7 mouse cellular contexts compared by ENCODE assay signal in genomic region chr3:129901271-129901809, GRCm38 (mm10). TPM values are rescaled to one million over a fixed set of nuclear protein-coding genes. Genes with fewer than 3 reads are reported as not detected.
DNase-seq lines count a peak whose midpoint lies in the region; ATAC-seq and TF ChIP-seq lines count a peak whose summit lies in the region.

TSS of gene Casp6 (plus strand) at chr3:129901425.

- peak within 1 kb of the TSS; percentile 79 for H3K4me2 ChIP-seq in embryonic facial prominence, embryonic 12.5 days (replicated peaks)
- H3K4me2 ChIP-seq in midbrain, embryonic 11.5 days: peak within 1 kb of the TSS; percentile 58

- no peaks in the 10 kb centered on the region; the same call in 1 of the 2 replicates for H3K36me3 ChIP-seq in embryonic facial prominence, embryonic 12.5 days
- peaks cover 14% of the 10 kb centered on the region for H3K36me3 ChIP-seq in limb, embryonic 10.5 days
- H3K36me3 ChIP-seq in midbrain, embryonic 11.5 days (ENCODE audit: control insufficient read depth, insufficient read depth, low read length): no peaks in the 10 kb centered on the region
- H3K36me3 ChIP-seq in small intestine, adult 2 months (ENCODE audit: control insufficient read depth, insufficient read depth, low read length): peaks cover 7% of the 10 kb centered on the region

- WGBS in embryonic facial prominence, embryonic 12.5 days: 0% methylated on average over 34 of the region's 34 CpGs
- under 1% methylated on average over 34 of the region's 34 CpGs for WGBS in limb, embryonic 10.5 days
- 0% methylated on average over 34 of the region's 34 CpGs for WGBS in midbrain, embryonic 11.5 days
- WGBS in small intestine, adult 2 months: under 1% methylated on average over 34 of the region's 34 CpGs

- H3K27ac ChIP-seq in embryonic facial prominence, embryonic 12.5 days: peak within 1 kb of the TSS; percentile 62
- H3K27ac ChIP-seq in limb, embryonic 10.5 days: peak within 1 kb of the TSS; percentile 94
- H3K27ac ChIP-seq in midbrain, embryonic 11.5 days (ENCODE audit: low read depth, low read length): no peak within 1 kb of the TSS
- H3K27ac ChIP-seq in small intestine, adult 2 months (ENCODE audit: insufficient read depth, low read depth, low read length): peak within 1 kb of the TSS; percentile 61

- peaks cover 15% of the 10 kb centered on the region for H3K4me1 ChIP-seq in embryonic facial prominence, embryonic 12.5 days
- peaks cover 25% of the 10 kb centered on the region for H3K4me1 ChIP-seq in limb, embryonic 10.5 days
- peaks cover 3% of the 10 kb centered on the region; the same call in 1 of the 2 replicates for H3K4me1 ChIP-seq in midbrain, embryonic 11.5 days (ENCODE audit: control insufficient read depth, insufficient read depth, low read length)
- H3K4me1 ChIP-seq in small intestine, adult 2 months (ENCODE audit: control insufficient read depth, insufficient read depth, insufficient read length, low read length): peaks cover 22% of the 10 kb centered on the region

- TF ChIP-seq CTCF in small intestine, adult 2 months (IDR thresholded peaks at IDR 0.05; ENCODE audit: extremely low read depth, insufficient read length, insufficient replicate concordance, low read depth, low read length): no peak

- no peaks in the 10 kb centered on the region for H3K9me3 ChIP-seq in embryonic facial prominence, embryonic 12.5 days
- H3K9me3 ChIP-seq in limb, embryonic 10.5 days (replicated peaks): no peaks in the 10 kb centered on the region
- H3K9me3 ChIP-seq in midbrain, embryonic 11.5 days (ENCODE audit: control insufficient read depth, low read length): no peaks in the 10 kb centered on the region

- H3K27me3 ChIP-seq in embryonic facial prominence, embryonic 12.5 days: no peaks in the 10 kb centered on the region
- no peaks in the 10 kb centered on the region for H3K27me3 ChIP-seq in limb, embryonic 10.5 days (ENCODE audit: low read depth, poor library complexity, severe bottlenecking)
- no peaks in the 10 kb centered on the region for H3K27me3 ChIP-seq in midbrain, embryonic 11.5 days (ENCODE audit: control insufficient read depth, insufficient read depth, low read length)
- H3K27me3 ChIP-seq in small intestine, adult 2 months (ENCODE audit: control insufficient read depth, insufficient read depth, low read length): no peaks in the 10 kb centered on the region

- TF ChIP-seq POLR2A in small intestine, adult 2 months (IDR thresholded peaks at IDR 0.05; ENCODE audit: low read depth, low read length): peak; percentile 82

- peak within 1 kb of the TSS; percentile 61 for H3K4me3 ChIP-seq in embryonic facial prominence, embryonic 12.5 days
- H3K4me3 ChIP-seq in limb, embryonic 10.5 days: peak within 1 kb of the TSS; percentile 82
- H3K4me3 ChIP-seq in midbrain, embryonic 11.5 days (ENCODE audit: low read depth, low read length): peak within 1 kb of the TSS; percentile 51
- peak within 1 kb of the TSS; percentile 98 for H3K4me3 ChIP-seq in small intestine, adult 2 months (ENCODE audit: low read depth, low read length)

- ATAC-seq in embryonic facial prominence, embryonic 12.5 days (ENCODE audit: insufficient number of reproducible peaks, insufficient read depth, low FRiP score, low TSS enrichment): peak; percentile 92
- peak; percentile 97 for ATAC-seq in midbrain, embryonic 11.5 days (ENCODE audit: low FRiP score)

- DNase-seq in adrenal gland, postnatal 25 days: peak; percentile 91
- DNase-seq in heart, adult 18-20 months: peak; percentile 88 to 89
- peak; percentile 83 for DNase-seq in kidney, adult 11 months
- peak; percentile 92 for DNase-seq in limb, embryonic 10.5 days (ENCODE audit: low spot score)
- DNase-seq in midbrain, embryonic 11.5 days (ENCODE audit: low spot score, missing footprints): peak; percentile 97

- peak within 1 kb of the TSS; percentile 60 for H3K9ac ChIP-seq in embryonic facial prominence, embryonic 12.5 days
- peak within 1 kb of the TSS; percentile 61 for H3K9ac ChIP-seq in midbrain, embryonic 11.5 days (ENCODE audit: low read length)

RNA-seq across cellular contexts. Expression of gene Casp6, which starts in this region (rescaled TPM):
- 34.5 and 57.5 TPM in 2 replicates for total RNA-seq in adrenal gland, postnatal 25 days (2021)
- polyA plus RNA-seq in embryonic facial prominence, embryonic 12.5 days (2016; fragmentation: Nextera tagmentation; extraction: Ambion mirVana): 96.3 and 102 TPM in 2 replicates
- 10 to 100 TPM; 11.3 to 12.6 TPM for total RNA-seq in heart, adult 18-20 months (2021)
- polyA plus RNA-seq in limb, embryonic 10.5 days (2016; fragmentation: Nextera tagmentation; extraction: Ambion mirVana): 104 and 116 TPM in 2 replicates
- polyA plus RNA-seq in midbrain, embryonic 11.5 days (2014; fragmentation: Nextera tagmentation; extraction: Ambion mirVana): 63.2 and 69.8 TPM in 2 replicates
- polyA plus RNA-seq in small intestine, adult 2 months (2012; rRNA removed): 168 and 203 TPM in 2 replicates
